Mouse (Mus musculus): Measurements from ENCODE around the gene Gad1. TPM values are rescaled to one million over a fixed set of nuclear protein-coding genes. Genes with fewer than 3 reads are reported as not detected.

The Gad1 gene
- 100 to 1,000 TPM; 404 to 571 (median 466) TPM for total RNA-seq (2022)

GRCm38 (mm10) chr2:70552772-70553171 is at the start of gene Gad1:
Gene Gad1 (plus strand): TSS chr2:70553072.
- DNase-seq (ENCODE audit: low spot score in 2 of 2) = no peak

- no peak for DNase-seq (ENCODE audit: low spot score in 2 of 2)
These were observed 49.4 kb upstream of the Gad1 start for GRCm38 (mm10) chr2:70503436-70503835.

GRCm38 (mm10) chr2:70505229-70505628 is 47.6 kb upstream of the Gad1 start:
- no peak for DNase-seq (ENCODE audit: low spot score in 2 of 2)

GRCm38 (mm10) chr2:70505896-70506295 is 47.0 kb upstream of the Gad1 start:
- DNase-seq (ENCODE audit: low spot score in 2 of 2) = no peak

GRCm38 (mm10) chr2:70506372-70506771 is 46.5 kb upstream of the Gad1 start:
- DNase-seq (ENCODE audit: low spot score in 2 of 2) = no peak

GRCm38 (mm10) chr2:70508496-70508895 is 44.4 kb upstream of the Gad1 start, which contains the start of gene Erich2:
Gene Erich2 (plus strand): TSS chr2:70508819.
- no peak for DNase-seq (ENCODE audit: low spot score in 2 of 2)

- peak; percentile 15 to 39 for DNase-seq (ENCODE audit: low spot score in 2 of 2)
These were observed 43.7 kb upstream of the Gad1 start for GRCm38 (mm10) chr2:70509021-70509632.

- peak in 1 of 2 experiments; percentile 20 for DNase-seq (ENCODE audit: low spot score in 2 of 2)
These were observed 14.6 kb upstream of the Gad1 start for GRCm38 (mm10) chr2:70538283-70538682.

- no peak for DNase-seq (ENCODE audit: low spot score in 2 of 2)
These were observed 2.2 kb upstream of the Gad1 start for GRCm38 (mm10) chr2:70550671-70551070.

- DNase-seq (ENCODE audit: low spot score in 2 of 2) = no peak
These were observed 1.4 kb upstream of the Gad1 start for GRCm38 (mm10) chr2:70551446-70551845.

- no peak for DNase-seq (ENCODE audit: low spot score in 2 of 2)
These were observed 739 bp upstream of the Gad1 start for GRCm38 (mm10) chr2:70552067-70552598.

GRCm38 (mm10) chr2:70553826-70554225 is 954 bp downstream of the Gad1 start:
- DNase-seq (ENCODE audit: low spot score in 2 of 2) = no peak

GRCm38 (mm10) chr2:70558112-70558842 is 5.4 kb downstream of the Gad1 start:
- peak in 1 of 2 experiments; percentile 63 for DNase-seq (ENCODE audit: low spot score in 2 of 2)

GRCm38 (mm10) chr2:70558843-70559451 is 6.1 kb downstream of the Gad1 start:
- DNase-seq (ENCODE audit: low spot score in 2 of 2) = no peak

GRCm38 (mm10) chr2:70559520-70559919 is 6.6 kb downstream of the Gad1 start:
- DNase-seq (ENCODE audit: low spot score in 2 of 2) = no peak

- DNase-seq (ENCODE audit: low spot score in 2 of 2) = no peak
These were observed 8.4 kb downstream of the Gad1 start for GRCm38 (mm10) chr2:70561077-70561795.

- DNase-seq (ENCODE audit: low spot score in 2 of 2) = no peak
These were observed 9.2 kb downstream of the Gad1 start for GRCm38 (mm10) chr2:70562011-70562491.

GRCm38 (mm10) chr2:70562611-70562980 is 9.7 kb downstream of the Gad1 start:
- DNase-seq (ENCODE audit: low spot score in 2 of 2) = no peak

- DNase-seq (ENCODE audit: low spot score in 2 of 2) = no peak
These were observed 10.3 kb downstream of the Gad1 start for GRCm38 (mm10) chr2:70562981-70563671.

GRCm38 (mm10) chr2:70563721-70564645 is 11.1 kb downstream of the Gad1 start:
- no peak for DNase-seq (ENCODE audit: low spot score in 2 of 2)

Data from left cerebral cortex, adult 8-10 months (tissue).